Mouse (Mus musculus): ENCODE measurements around the gene Nr4a1. TPM values are rescaled to one million over a fixed set of nuclear protein-coding genes. Genes with fewer than 3 reads are reported as not detected.

Nr4a1 gene
- polyA plus RNA-seq, 1 experiment, result 5.7 TPM

- no peak overlapping the region for H3K27ac ChIP-seq (ENCODE audit: insufficient read depth, low read depth, low read length)
- 43% methylated on average over 9 of the region's 9 CpGs for WGBS
- H3K27me3 ChIP-seq (replicated peaks; ENCODE audit: control insufficient read depth, insufficient read depth, low read length), result no peaks in the 10 kb centered on the region
- no peak overlapping the region for H3K4me3 ChIP-seq (ENCODE audit: insufficient read depth, low read depth, low read length)
- DNase-seq, result peak; percentile 61
- TF ChIP-seq CTCF (conservative IDR thresholded peaks at IDR 0.05; ENCODE audit: insufficient read depth, insufficient read length, low read depth, low read length) (peak; percentile 70), POLR2A (IDR thresholded peaks at IDR 0.05; ENCODE audit: low read depth, low read length) (no peak)
- H3K36me3 ChIP-seq (ENCODE audit: control insufficient read depth, insufficient read depth, low read length), result no peaks in the 10 kb centered on the region
- H3K4me1 ChIP-seq (ENCODE audit: control insufficient read depth, insufficient read depth, low read length), result peaks cover 11% of the 10 kb centered on the region; the same call in 1 of the 2 replicates
Observed at GRCm38 (mm10) chr15:101286129-101286770, 32.2 kb downstream of the Nr4a1 start.

GRCm38 (mm10) chr15:101287361-101287760 lies 33.3 kb downstream of the Nr4a1 start:
- Histone ChIP-seq H3K27ac (ENCODE audit: insufficient read depth, low read depth, low read length) (no peak overlapping the region), H3K27me3 (replicated peaks; ENCODE audit: control insufficient read depth, insufficient read depth, low read length) (no peaks in the 10 kb centered on the region), H3K4me3 (ENCODE audit: insufficient read depth, low read depth, low read length) (no peak overlapping the region), H3K36me3 (ENCODE audit: control insufficient read depth, insufficient read depth, low read length) (no peaks in the 10 kb centered on the region), H3K4me1 (ENCODE audit: control insufficient read depth, insufficient read depth, low read length) (peaks cover 11% of the 10 kb centered on the region; the same call in 1 of the 2 replicates)
- TF ChIP-seq CTCF (conservative IDR thresholded peaks at IDR 0.05; ENCODE audit: insufficient read depth, insufficient read length, low read depth, low read length) (no peak), POLR2A (IDR thresholded peaks at IDR 0.05; ENCODE audit: low read depth, low read length) (no peak)
- DNase-seq, result peak; percentile 37
- WGBS, result 69% methylated on average over 6 of the region's 6 CpGs

GRCm38 (mm10) chr15:101290354-101290753 lies 36.3 kb downstream of the Nr4a1 start:
- Histone ChIP-seq H3K4me1 (ENCODE audit: control insufficient read depth, insufficient read depth, low read length) (peaks cover 6% of the 10 kb centered on the region; the same call in 1 of the 2 replicates), H3K4me3 (ENCODE audit: insufficient read depth, low read depth, low read length) (no peak overlapping the region), H3K36me3 (ENCODE audit: control insufficient read depth, insufficient read depth, low read length) (no peaks in the 10 kb centered on the region), H3K27me3 (replicated peaks; ENCODE audit: control insufficient read depth, insufficient read depth, low read length) (no peaks in the 10 kb centered on the region), H3K27ac (ENCODE audit: insufficient read depth, low read depth, low read length) (no peak overlapping the region)
- 89% methylated on average over 15 of the region's 15 CpGs for WGBS
- no peak for DNase-seq
- TF ChIP-seq POLR2A (IDR thresholded peaks at IDR 0.05; ENCODE audit: low read depth, low read length), result no peak
- no peak for TF ChIP-seq CTCF (conservative IDR thresholded peaks at IDR 0.05; ENCODE audit: insufficient read depth, insufficient read length, low read depth, low read length)

- no peaks in the 10 kb centered on the region for H3K27me3 ChIP-seq (replicated peaks; ENCODE audit: control insufficient read depth, insufficient read depth, low read length)
- no peaks in the 10 kb centered on the region for H3K4me1 ChIP-seq (ENCODE audit: control insufficient read depth, insufficient read depth, low read length)
- H3K27ac ChIP-seq (ENCODE audit: insufficient read depth, low read depth, low read length), result no peak overlapping the region
- no peaks in the 10 kb centered on the region for H3K36me3 ChIP-seq (ENCODE audit: control insufficient read depth, insufficient read depth, low read length)
- no peak for DNase-seq
- H3K4me3 ChIP-seq (ENCODE audit: insufficient read depth, low read depth, low read length), result no peak overlapping the region
- no peak for TF ChIP-seq CTCF (conservative IDR thresholded peaks at IDR 0.05; ENCODE audit: insufficient read depth, insufficient read length, low read depth, low read length)
- no peak for TF ChIP-seq POLR2A (IDR thresholded peaks at IDR 0.05; ENCODE audit: low read depth, low read length)
- WGBS, result 47% methylated on average over 3 of the region's 3 CpGs
Observed at GRCm38 (mm10) chr15:101292012-101292411, 37.9 kb downstream of the Nr4a1 start.

- DNase-seq, result no peak
- H3K4me3 ChIP-seq (ENCODE audit: insufficient read depth, low read depth, low read length), result no peak within 1 kb of the TSS
- no peaks in the 10 kb centered on the region for H3K4me1 ChIP-seq (ENCODE audit: control insufficient read depth, insufficient read depth, low read length)
- TF ChIP-seq POLR2A (IDR thresholded peaks at IDR 0.05; ENCODE audit: low read depth, low read length), result no peak
- no peak for TF ChIP-seq CTCF (conservative IDR thresholded peaks at IDR 0.05; ENCODE audit: insufficient read depth, insufficient read length, low read depth, low read length)
- H3K36me3 ChIP-seq (ENCODE audit: control insufficient read depth, insufficient read depth, low read length), result no peaks in the 10 kb centered on the region
- H3K27me3 ChIP-seq (replicated peaks; ENCODE audit: control insufficient read depth, insufficient read depth, low read length), result no peaks in the 10 kb centered on the region
- WGBS, result 53% methylated on average over 18 of the region's 18 CpGs
- H3K27ac ChIP-seq (ENCODE audit: insufficient read depth, low read depth, low read length), result no peak within 1 kb of the TSS
Observed at GRCm38 (mm10) chr15:101293025-101293621, 39.1 kb downstream of the Nr4a1 start, which contains the start of gene 6030408B16Rik. TSS of gene 6030408B16Rik (plus strand) at chr15:101293212.

- TF ChIP-seq CTCF (conservative IDR thresholded peaks at IDR 0.05; ENCODE audit: insufficient read depth, insufficient read length, low read depth, low read length), result no peak
- no peak for TF ChIP-seq POLR2A (IDR thresholded peaks at IDR 0.05; ENCODE audit: low read depth, low read length)
- H3K4me1 ChIP-seq (ENCODE audit: control insufficient read depth, insufficient read depth, low read length), result no peaks in the 10 kb centered on the region
- H3K27me3 ChIP-seq (replicated peaks; ENCODE audit: control insufficient read depth, insufficient read depth, low read length), result no peaks in the 10 kb centered on the region
- DNase-seq, result no peak
- no peak overlapping the region for H3K27ac ChIP-seq (ENCODE audit: insufficient read depth, low read depth, low read length)
- no peaks in the 10 kb centered on the region for H3K36me3 ChIP-seq (ENCODE audit: control insufficient read depth, insufficient read depth, low read length)
- no peak overlapping the region for H3K4me3 ChIP-seq (ENCODE audit: insufficient read depth, low read depth, low read length)
- 42% methylated on average over 16 of the region's 16 CpGs for WGBS
Observed at GRCm38 (mm10) chr15:101294028-101294894, 40.2 kb downstream of the Nr4a1 start.

All from kidney, adult 2 months (tissue).